In the genomic region with DNA sequence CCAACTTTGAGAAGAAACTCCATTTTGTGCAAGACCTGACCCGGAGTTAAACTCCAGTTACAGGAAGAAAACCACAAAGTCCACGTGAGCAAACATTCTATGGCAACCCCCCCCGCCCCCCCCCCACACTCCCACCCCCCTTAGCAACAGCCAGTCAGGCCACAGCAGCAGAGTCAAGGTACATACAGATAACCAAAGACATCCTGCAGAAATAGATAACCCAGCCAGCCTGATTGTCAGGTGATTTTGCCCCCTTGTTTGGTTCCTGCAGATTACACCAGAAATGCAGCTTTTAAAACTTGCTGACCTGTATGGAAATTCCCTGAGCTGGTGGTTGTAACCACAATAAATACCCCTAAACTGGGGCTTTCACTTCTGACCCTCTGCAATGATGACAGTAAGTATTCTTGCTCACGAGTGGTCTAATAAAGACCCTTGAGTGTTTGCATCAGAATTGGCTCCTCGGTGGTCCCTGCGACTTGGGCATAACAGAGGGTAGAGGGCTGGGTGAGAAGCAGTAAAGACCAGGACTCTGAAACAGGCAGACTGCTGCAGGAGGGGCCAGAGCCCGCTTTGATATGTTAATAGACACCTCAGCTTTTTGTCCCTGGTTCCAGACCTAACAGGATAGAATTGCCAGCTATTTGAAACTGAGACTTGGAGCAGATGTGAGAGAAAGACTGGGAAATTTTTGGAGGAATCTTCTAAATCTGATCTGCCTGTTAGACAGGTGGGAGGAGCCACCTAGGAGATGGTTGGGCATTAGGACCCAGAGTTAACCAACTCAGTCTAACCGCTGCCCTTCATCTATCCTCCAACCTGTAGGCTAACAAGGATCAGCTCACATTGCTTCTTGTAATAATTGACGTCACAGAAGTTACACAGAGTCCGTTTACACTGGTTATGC, we compare ENCODE assay signal across 8 mouse cellular contexts. TPM values are rescaled to one million over a fixed set of nuclear protein-coding genes. Genes with fewer than 3 reads are reported as not detected.
DNase-seq lines count a peak whose midpoint lies in the region; ATAC-seq and TF ChIP-seq lines count a peak whose summit lies in the region.
"Had no signal": no experiment of that assay in that cellular context is flagged by ENCODE, and none has a peak within 500 bp of the region (broad histone marks: within the 10 kb centered on the region; RNA-seq: fewer than 3 reads in every experiment).

No protein-coding gene starts in this region.

- peak overlapping the region; percentile 53 for H3K9ac ChIP-seq in liver, embryonic 14.5 days (replicated peaks)
- no peak overlapping the region for H3K9ac ChIP-seq in neural tube, embryonic 15.5 days (replicated peaks)

- H3K36me3 ChIP-seq in G1E (replicated peaks) = no peaks in the 10 kb centered on the region
- H3K36me3 ChIP-seq in liver, embryonic 14.5 days (replicated peaks; ENCODE audit: control insufficient read depth, insufficient read depth, low read depth) = no peaks in the 10 kb centered on the region
- no peaks in the 10 kb centered on the region for H3K36me3 ChIP-seq in neural tube, embryonic 15.5 days

- 2% methylated on average over 10 of the region's 10 CpGs for WGBS in liver, embryonic 14.5 days (ENCODE audit: insufficient replicate concordance)
- WGBS in neural tube, embryonic 15.5 days = 2% methylated on average over 10 of the region's 10 CpGs

- peak overlapping the region; percentile 31 for H3K27ac ChIP-seq in liver, embryonic 14.5 days
- no peak overlapping the region for H3K27ac ChIP-seq in neural tube, embryonic 15.5 days (replicated peaks)
- H3K27ac ChIP-seq: macrophage had no signal

- H3K4me3 ChIP-seq in G1E (ENCODE audit: low read depth, low read length) = peak overlapping the region; percentile 64
- H3K4me3 ChIP-seq in liver, embryonic 14.5 days (ENCODE audit: insufficient read depth in 1 of 2, low read depth in 2 of 2, low read length in 2 of 2) = peak overlapping the region; percentile 39 to 69
- peak overlapping the region; percentile 30 for H3K4me3 ChIP-seq in neural tube, embryonic 15.5 days (replicated peaks)

- no peak for TF ChIP-seq CTCF in G1E (IDR thresholded peaks at IDR 0.05; ENCODE audit: low read depth, low read length)
- TF ChIP-seq CTCF in liver, embryonic 14.5 days (IDR thresholded peaks at IDR 0.05; ENCODE audit: low read depth) = no peak

- DNase-seq in G1E (ENCODE audit: low spot score) = peak; percentile 72
- peak; percentile 54 for DNase-seq in hindlimb bud, embryonic 11.5 days (ENCODE audit: extremely low spot score, low read depth, low spot score)
- peak; percentile 65 to 78 (median 66) for DNase-seq in liver, embryonic 14.5 days (ENCODE audit: low read depth in 3 of 3, low spot score in 3 of 3)
- no peak for DNase-seq in frontal cortex, postnatal 10 days (ENCODE audit: low spot score in 2 of 2)

- peak; percentile 95 for ATAC-seq in CD4-positive, CD25-positive, alpha-beta regulatory T cell, adult 4 months
- peak; percentile 83 for ATAC-seq in G1E (ENCODE audit: extremely low read depth, insufficient number of reproducible peaks, low FRiP score, poor library complexity, severe bottlenecking)
- ATAC-seq in erythroid progenitor cell, adult 5-6 weeks (replicated peaks; ENCODE audit: low FRiP score, poor library complexity, severe bottlenecking) = peak; percentile 94
- peak; percentile 85 for ATAC-seq in liver, embryonic 14.5 days (ENCODE audit: insufficient read depth)
- peak; percentile 83 for ATAC-seq in neural tube, embryonic 15.5 days (ENCODE audit: low FRiP score)

- peaks cover 59% of the 10 kb centered on the region for H3K4me1 ChIP-seq in G1E (ENCODE audit: insufficient read depth, low read depth, low read length)
- H3K4me1 ChIP-seq in liver, embryonic 14.5 days (replicated peaks; ENCODE audit: control insufficient read depth in 2 of 2, insufficient read depth in 2 of 2, low read length in 1 of 2) = peaks cover 37 to 44% of the 10 kb centered on the region in 2 experiments
- no peaks in the 10 kb centered on the region for H3K4me1 ChIP-seq in neural tube, embryonic 15.5 days

- H3K4me2 ChIP-seq in liver, embryonic 14.5 days (ENCODE audit: low read depth) = peak overlapping the region; percentile 73
- peak overlapping the region; percentile 53 for H3K4me2 ChIP-seq in neural tube, embryonic 15.5 days

- no peaks in the 10 kb centered on the region for H3K27me3 ChIP-seq in G1E (ENCODE audit: insufficient read depth, low read length)
- H3K27me3 ChIP-seq in liver, embryonic 14.5 days (ENCODE audit: control insufficient read depth, insufficient read depth, low read length) = no peaks in the 10 kb centered on the region
- H3K27me3 ChIP-seq in neural tube, embryonic 15.5 days (replicated peaks) = no peaks in the 10 kb centered on the region

- no peaks in the 10 kb centered on the region for H3K9me3 ChIP-seq in G1E (replicated peaks)
- no peaks in the 10 kb centered on the region for H3K9me3 ChIP-seq in liver, embryonic 14.5 days (ENCODE audit: control insufficient read depth, low read length)
- H3K9me3 ChIP-seq in neural tube, embryonic 15.5 days (replicated peaks) = no peaks in the 10 kb centered on the region

- peak; percentile 86 for TF ChIP-seq EP300 in liver, embryonic 14.5 days (IDR thresholded peaks at IDR 0.05; ENCODE audit: low read depth)

RNA-seq across cellular contexts. Expression of a gene that starts 5.1 kb away (rescaled TPM):
- polyA plus RNA-seq in CD4-positive, CD25-positive, alpha-beta regulatory T cell, adult 4 months (2017; shearing (Covaris generic)) = not detected
- total RNA-seq in G1E (2014; fragmentation: Nextera tagmentation) = 10.1 and 13.5 TPM in 2 replicates
- 4.3 and 4.8 TPM in 2 replicates for total RNA-seq in G1E (2017)
- polyA plus RNA-seq in G1E (2012) = 1.4 and 2.0 TPM in 2 replicates
- not detected in 2 replicates for total RNA-seq in erythroid progenitor cell, adult 5-6 weeks (2015; ENCODE audit: low replicate concordance)
- 1.5 and 2.2 TPM in 2 replicates for total RNA-seq in erythroid progenitor cell, adult 5-6 weeks (2017; ENCODE audit: low replicate concordance)
- polyA plus RNA-seq in liver, embryonic 14.5 days (2012; rRNA removed) = 2.0 and 2.1 TPM in 2 replicates
- polyA plus RNA-seq in liver, embryonic 14.5 days (2014; fragmentation: Nextera tagmentation; extraction: Ambion mirVana) = 1.7 and 2.2 TPM in 2 replicates
- polyA plus RNA-seq in neural tube, embryonic 15.5 days (2015; fragmentation: Nextera tagmentation; extraction: Ambion mirVana) = 0.24 TPM in 1 of 2 replicates, not detected in the other
- polyA plus RNA-seq: macrophage had no signal

RNA-seq across cellular contexts. Expression of a gene that starts 14.9 kb away (rescaled TPM):
- polyA plus RNA-seq in CD4-positive, CD25-positive, alpha-beta regulatory T cell, adult 4 months (2017; shearing (Covaris generic)) = not detected
- total RNA-seq in G1E (2014; fragmentation: Nextera tagmentation) (8.3 and 14.5 TPM in 2 replicates), G1E (2017) (3.4 and 4.8 TPM in 2 replicates)
- polyA plus RNA-seq in G1E (2012) = 0.56 and 0.67 TPM in 2 replicates
- 5.0 TPM in 1 of 2 replicates, not detected in the other for total RNA-seq in erythroid progenitor cell, adult 5-6 weeks (2015; ENCODE audit: low replicate concordance)
- 1.0 TPM in 1 of 2 replicates, not detected in the other for total RNA-seq in erythroid progenitor cell, adult 5-6 weeks (2017; ENCODE audit: low replicate concordance)
- polyA plus RNA-seq in liver, embryonic 14.5 days (2012; rRNA removed) = 0.92 and 1.4 TPM in 2 replicates
- polyA plus RNA-seq in liver, embryonic 14.5 days (2014; fragmentation: Nextera tagmentation; extraction: Ambion mirVana) = 0.45 and 1.2 TPM in 2 replicates
- not detected in 2 replicates for polyA plus RNA-seq in neural tube, embryonic 15.5 days (2015; fragmentation: Nextera tagmentation; extraction: Ambion mirVana)
- polyA plus RNA-seq: macrophage had no signal

RNA-seq across cellular contexts. Expression of a gene that starts 21.0 kb away (rescaled TPM):
- polyA plus RNA-seq in CD4-positive, CD25-positive, alpha-beta regulatory T cell, adult 4 months (2017; shearing (Covaris generic)) = not detected
- total RNA-seq in G1E (2014; fragmentation: Nextera tagmentation) = 27.2 and 31.3 TPM in 2 replicates
- 7.3 and 9.3 TPM in 2 replicates for total RNA-seq in G1E (2017)
- polyA plus RNA-seq in G1E (2012) = 3.6 and 4.1 TPM in 2 replicates
- not detected in 2 replicates for total RNA-seq in erythroid progenitor cell, adult 5-6 weeks (2015; ENCODE audit: low replicate concordance)
- total RNA-seq in erythroid progenitor cell, adult 5-6 weeks (2017; ENCODE audit: low replicate concordance) = 5.4 TPM in 1 of 2 replicates, not detected in the other
- polyA plus RNA-seq in liver, embryonic 14.5 days (2012; rRNA removed) = 0.88 and 1.1 TPM in 2 replicates
- polyA plus RNA-seq in liver, embryonic 14.5 days (2014; fragmentation: Nextera tagmentation; extraction: Ambion mirVana) = 0.71 and 0.76 TPM in 2 replicates
- polyA plus RNA-seq in neural tube, embryonic 15.5 days (2015; fragmentation: Nextera tagmentation; extraction: Ambion mirVana) = not detected in 2 replicates
- polyA plus RNA-seq: macrophage had no signal

RNA-seq across cellular contexts. Expression of a gene that starts 26.6 kb away (rescaled TPM):
- polyA plus RNA-seq in CD4-positive, CD25-positive, alpha-beta regulatory T cell, adult 4 months (2017; shearing (Covaris generic)) = not detected
- total RNA-seq in G1E (2014; fragmentation: Nextera tagmentation) = 4.4 and 13.5 TPM in 2 replicates
- total RNA-seq in G1E (2017) = 5.3 and 5.9 TPM in 2 replicates
- 2.4 and 3.7 TPM in 2 replicates for polyA plus RNA-seq in G1E (2012)
- total RNA-seq in erythroid progenitor cell, adult 5-6 weeks (2015; ENCODE audit: low replicate concordance) = not detected in 2 replicates
- not detected in 2 replicates for total RNA-seq in erythroid progenitor cell, adult 5-6 weeks (2017; ENCODE audit: low replicate concordance)
- polyA plus RNA-seq in liver, embryonic 14.5 days (2012; rRNA removed) = 1.2 and 1.5 TPM in 2 replicates
- 1.2 and 1.3 TPM in 2 replicates for polyA plus RNA-seq in liver, embryonic 14.5 days (2014; fragmentation: Nextera tagmentation; extraction: Ambion mirVana)
- not detected in 2 replicates for polyA plus RNA-seq in neural tube, embryonic 15.5 days (2015; fragmentation: Nextera tagmentation; extraction: Ambion mirVana)
- polyA plus RNA-seq: macrophage had no signal

RNA-seq across cellular contexts. Expression of a gene that starts 32.6 kb away (rescaled TPM):
- not detected for polyA plus RNA-seq in CD4-positive, CD25-positive, alpha-beta regulatory T cell, adult 4 months (2017; shearing (Covaris generic))
- total RNA-seq in G1E (2014; fragmentation: Nextera tagmentation) (7.4 and 8.8 TPM in 2 replicates), G1E (2017) (2.6 and 4.9 TPM in 2 replicates)
- polyA plus RNA-seq in G1E (2012) = 0.86 and 1.3 TPM in 2 replicates
- total RNA-seq in erythroid progenitor cell, adult 5-6 weeks (2015; ENCODE audit: low replicate concordance) = not detected in 2 replicates
- total RNA-seq in erythroid progenitor cell, adult 5-6 weeks (2017; ENCODE audit: low replicate concordance) = not detected in 2 replicates
- polyA plus RNA-seq in liver, embryonic 14.5 days (2012; rRNA removed) = 0.42 and 0.52 TPM in 2 replicates
- 0.46 TPM in 1 of 2 replicates, not detected in the other for polyA plus RNA-seq in liver, embryonic 14.5 days (2014; fragmentation: Nextera tagmentation; extraction: Ambion mirVana)
- polyA plus RNA-seq in neural tube, embryonic 15.5 days (2015; fragmentation: Nextera tagmentation; extraction: Ambion mirVana) = not detected in 2 replicates
- polyA plus RNA-seq: macrophage had no signal

Comparison
In these comparisons a context has a peak if more than half of its experiments do, and no peak if none do; other contexts are left out.
1. DNase-seq: peak in G1E (single experiment), hindlimb bud, embryonic 11.5 days (single experiment) and liver, embryonic 14.5 days (3 of 3); none in frontal cortex, postnatal 10 days (0 of 2).
2. Peak in every context shown above with its lines, with median percentiles within 50 percentile points of each other: ATAC-seq and H3K4me3 ChIP-seq.